Mouse (Mus musculus) monocyte, adult 5-6 weeks (primary cell): ENCODE measurements around the gene Ctsw. TPM values are rescaled to one million over a fixed set of nuclear protein-coding genes. Genes with fewer than 3 reads are reported as not detected.

ENCODE experiments used
- ATAC-seq: fragments of 153-309, 156-312 bp; replicated peaks from 2 replicates; pipeline ENCODE4 v1.8.0; 2017; ENCODE audit warnings: mild to moderate bottlenecking; ENCODE audit not compliant: low TSS enrichment, insufficient number of reproducible peaks, severe bottlenecking, poor library complexity, low FRiP score
- total RNA-seq: library from RNA; stranded (forward); fragments of 200-1000, 200-491, 200-594 nt; gene quantifications from 3 replicates; pipeline ENCODE4 v1.2.3, GENCODE M21; 2017

Ctsw gene
- total RNA-seq, 1 experiment from 2014 or later = 113 TPM

- ATAC-seq = no peak
Observed at GRCm38 (mm10) chr19:5471846-5472245, 3.5 kb upstream of the Ctsw start.

GRCm38 (mm10) chr19:5466916-5467500 is 1.3 kb downstream of the Ctsw start:
- no peak for ATAC-seq

GRCm38 (mm10) chr19:5465037-5465436 is 3.3 kb downstream of the Ctsw start:
- ATAC-seq = no peak

GRCm38 (mm10) chr19:5463791-5464562 is 4.3 kb downstream of the Ctsw start:
- 0 out of 2 replicates have a peak, but pooled peaks have one; percentile 28 for ATAC-seq

- ATAC-seq = no peak
Observed at GRCm38 (mm10) chr19:5463212-5463611, 5.1 kb downstream of the Ctsw start.

GRCm38 (mm10) chr19:5461411-5461810 is 6.9 kb downstream of the Ctsw start:
- ATAC-seq = no peak

GRCm38 (mm10) chr19:5460465-5460911 is 7.8 kb downstream of the Ctsw start, which contains the start of gene Fibp:
Fibp (plus strand) TSS chr19:5460615.
- peak; percentile 72 for ATAC-seq

GRCm38 (mm10) chr19:5459896-5460295 is 8.4 kb downstream of the Ctsw start:
- no peak for ATAC-seq

GRCm38 (mm10) chr19:5459019-5459418 is 9.3 kb downstream of the Ctsw start:
- no peak for ATAC-seq

GRCm38 (mm10) chr19:5457746-5458442 is 10.4 kb downstream of the Ctsw start, which contains the start of gene Ccdc85b:
Ccdc85b (minus strand) TSS chr19:5457894.
- ATAC-seq = no peak

GRCm38 (mm10) chr19:5456922-5457745 is 11.2 kb downstream of the Ctsw start:
- peak; percentile 71 for ATAC-seq

GRCm38 (mm10) chr19:5456241-5456921 is 11.9 kb downstream of the Ctsw start:
- ATAC-seq = no peak

- ATAC-seq = no peak
Observed at GRCm38 (mm10) chr19:5455568-5455967, 12.7 kb downstream of the Ctsw start.

GRCm38 (mm10) chr19:5455037-5455436 is 13.3 kb downstream of the Ctsw start:
- no peak for ATAC-seq

GRCm38 (mm10) chr19:5451766-5452165 is 16.5 kb downstream of the Ctsw start:
- no peak for ATAC-seq

- ATAC-seq = no peak
Observed at GRCm38 (mm10) chr19:5449673-5450072, 18.6 kb downstream of the Ctsw start.

GRCm38 (mm10) chr19:5448354-5449150 is 19.8 kb downstream of the Ctsw start:
- ATAC-seq = peak; percentile 29; the same call in 1 of the 2 replicates
